ENCODE assay signal across 8 mouse cellular contexts in the genomic region with DNA sequence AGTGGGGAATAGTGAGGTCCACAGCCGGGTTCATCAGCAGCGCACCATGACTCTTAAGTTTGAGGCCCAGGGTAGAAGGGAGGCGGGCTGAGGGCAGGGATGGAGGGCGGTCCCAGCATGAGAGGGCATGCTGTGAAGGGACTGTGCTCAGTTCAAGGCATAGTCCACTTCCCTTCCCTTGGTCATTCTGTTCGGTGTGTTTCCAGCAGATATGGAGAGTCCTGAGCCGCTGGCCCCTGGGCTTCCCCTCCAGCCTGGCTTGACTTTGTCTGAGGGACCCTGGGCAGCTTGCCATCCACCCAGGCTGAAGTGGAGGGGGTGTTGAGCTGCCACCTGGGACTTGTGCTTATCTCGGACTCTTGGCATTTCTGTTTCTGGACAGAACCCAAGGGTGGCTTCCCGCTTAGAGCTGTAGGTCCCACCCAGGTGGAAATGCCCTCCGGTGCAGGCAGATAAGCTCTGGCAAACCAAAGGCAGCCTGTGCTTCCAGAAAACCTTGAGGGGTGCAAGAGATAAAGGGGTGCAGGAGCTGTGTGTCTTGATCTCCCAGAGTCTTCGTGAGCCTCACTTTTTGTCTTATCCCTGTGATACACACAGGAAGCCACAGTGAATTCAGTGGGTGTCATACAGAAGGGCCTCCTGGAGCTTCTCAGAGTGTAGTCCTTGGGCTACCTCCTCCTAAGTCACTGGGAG. TPM values are rescaled to one million over a fixed set of nuclear protein-coding genes. Genes with fewer than 3 reads are reported as not detected.
A peak's percentile ranks its signal among the peaks of the same experiment; 100 is the strongest.
DNase-seq lines count a peak whose midpoint lies in the region; ATAC-seq and TF ChIP-seq lines count a peak whose summit lies in the region.

No protein-coding gene starts in this region.

- H3K27me3 ChIP-seq in cerebellum, adult 2 months (ENCODE audit: control insufficient read depth, insufficient read depth, low read length) = no peaks in the 10 kb centered on the region

- peak; percentile 30 to 61 for ATAC-seq in hematopoietic stem cell, adult 5-6 weeks (replicated peaks in 1 of 2; ENCODE audit: insufficient read depth in 1 of 2, low FRiP score in 2 of 2, low TSS enrichment in 1 of 2, low read depth in 1 of 2, poor library complexity in 2 of 2, severe bottlenecking in 2 of 2)
- ATAC-seq in CD4-positive, CD25-positive, alpha-beta regulatory T cell, adult 4 months = no peak

- 56% methylated on average over 10 of the region's 10 CpGs for WGBS in cerebellum, adult 2 months

- TF ChIP-seq CTCF in brain, embryonic 14.5 days (IDR thresholded peaks at IDR 0.05; ENCODE audit: borderline replicate concordance, extremely low read depth, insufficient read depth, insufficient read length) = no peak
- no peak for TF ChIP-seq CTCF in cerebellum, adult 2 months (IDR thresholded peaks at IDR 0.05; ENCODE audit: borderline replicate concordance, insufficient read depth, low read depth, low read length)

- DNase-seq in adrenal gland, adult (ENCODE audit: inconsistent age in 2 of 2, low spot score in 1 of 2) = peak; percentile 74 to 88
- no peak for DNase-seq in adrenal gland, adult 8-10 months
- peak; percentile 29 for DNase-seq in brain, embryonic 14.5 days (ENCODE audit: low read depth)
- peak; percentile 83 for DNase-seq in lung, postnatal 14 days
- DNase-seq in cerebellum, adult 2 months = no peak
- DNase-seq in embryo, embryonic 11 days = no peak

- H3K27ac ChIP-seq in cerebellum, adult 2 months (ENCODE audit: insufficient read depth, low read length) = no peak overlapping the region

- peaks cover 23% of the 10 kb centered on the region for H3K4me1 ChIP-seq in cerebellum, adult 2 months (ENCODE audit: control insufficient read depth, insufficient read depth, low read length)

- no peak for TF ChIP-seq POLR2A in brain, embryonic 14.5 days (IDR thresholded peaks at IDR 0.05; ENCODE audit: borderline replicate concordance, extremely low read depth, insufficient read depth, insufficient read length, poor library complexity, severe bottlenecking)
- TF ChIP-seq POLR2A in cerebellum, adult 2 months (IDR thresholded peaks at IDR 0.05; ENCODE audit: borderline replicate concordance, insufficient read depth, low read length) = no peak

- H3K4me3 ChIP-seq in cerebellum, adult 2 months (replicated peaks; ENCODE audit: insufficient read depth, low read depth, low read length) = no peak overlapping the region

RNA-seq across cellular contexts. Expression of a gene that starts 22.2 kb away (rescaled TPM):
- 10 to 100 TPM; 58.6 to 86.9 (median 67.8) TPM for total RNA-seq in adrenal gland, adult 8-10 months (2022)
- 14.7 and 23.6 TPM in 2 replicates for polyA plus RNA-seq in brain, embryonic 14.5 days (2012; rRNA removed)
- total RNA-seq in hematopoietic stem cell, adult 5-6 weeks (2017) = 9.2 and 11.4 TPM in 2 replicates
- 10.7 and 11.5 TPM in 2 replicates for polyA plus RNA-seq in cerebellum, adult 2 months (2012; rRNA removed)
- 10 to 100 TPM; 19.2 to 26.0 TPM for polyA plus RNA-seq in CD4-positive, CD25-positive, alpha-beta regulatory T cell, adult 4 months (2017; shearing (Covaris generic))

RNA-seq across cellular contexts. Expression of a gene that starts 23.7 kb away (rescaled TPM):
- total RNA-seq in adrenal gland, adult 8-10 months (2022) = 100 to 1,000 TPM in 1 of 4 experiments, 10 to 100 TPM in 3; 64.7 to 105 (median 85.9) TPM
- polyA plus RNA-seq in brain, embryonic 14.5 days (2012; rRNA removed) = 25.7 and 31.1 TPM in 2 replicates
- total RNA-seq in hematopoietic stem cell, adult 5-6 weeks (2017) = 28.0 and 29.3 TPM in 2 replicates
- 40.1 and 45.0 TPM in 2 replicates for polyA plus RNA-seq in cerebellum, adult 2 months (2012; rRNA removed)
- polyA plus RNA-seq in CD4-positive, CD25-positive, alpha-beta regulatory T cell, adult 4 months (2017; shearing (Covaris generic)) = 10 to 100 TPM; 86.5 to 98.1 TPM

RNA-seq across cellular contexts. Expression of a gene that starts 23.8 kb away (rescaled TPM):
- total RNA-seq in adrenal gland, adult 8-10 months (2022) = 1 to 10 TPM; 4.2 to 6.1 (median 5.3) TPM
- polyA plus RNA-seq in brain, embryonic 14.5 days (2012; rRNA removed) = 2.3 and 3.4 TPM in 2 replicates
- 3.0 and 3.1 TPM in 2 replicates for total RNA-seq in hematopoietic stem cell, adult 5-6 weeks (2017)
- polyA plus RNA-seq in cerebellum, adult 2 months (2012; rRNA removed) = 3.9 and 4.1 TPM in 2 replicates
- 10 to 100 TPM in 1 of 2 experiments, 1 to 10 TPM in 1; 8.4 to 11.4 TPM for polyA plus RNA-seq in CD4-positive, CD25-positive, alpha-beta regulatory T cell, adult 4 months (2017; shearing (Covaris generic))

RNA-seq across cellular contexts. Expression of a gene that starts 37.3 kb away (rescaled TPM):
- total RNA-seq in adrenal gland, adult 8-10 months (2022) = 1 to 10 TPM; 1.7 to 2.2 (median 1.9) TPM
- polyA plus RNA-seq in brain, embryonic 14.5 days (2012; rRNA removed) = 0.79 and 1.2 TPM in 2 replicates
- total RNA-seq in hematopoietic stem cell, adult 5-6 weeks (2017) = 0.81 TPM in 1 of 2 replicates, not detected in the other
- 0.69 and 0.98 TPM in 2 replicates for polyA plus RNA-seq in cerebellum, adult 2 months (2012; rRNA removed)
- polyA plus RNA-seq in CD4-positive, CD25-positive, alpha-beta regulatory T cell, adult 4 months (2017; shearing (Covaris generic)) = under 1 TPM in 1 of 2 experiments, not detected in 1; 0.94 TPM

RNA-seq across cellular contexts. Expression of a gene that starts 52.1 kb away (rescaled TPM):
- total RNA-seq in adrenal gland, adult 8-10 months (2022) = 10 to 100 TPM; 54.9 to 59.1 (median 57.7) TPM
- polyA plus RNA-seq in brain, embryonic 14.5 days (2012; rRNA removed) = 50.9 and 65.2 TPM in 2 replicates
- 30.3 and 36.3 TPM in 2 replicates for total RNA-seq in hematopoietic stem cell, adult 5-6 weeks (2017)
- polyA plus RNA-seq in cerebellum, adult 2 months (2012; rRNA removed) = 67.1 and 70.8 TPM in 2 replicates
- 10 to 100 TPM; 28.9 to 34.0 TPM for polyA plus RNA-seq in CD4-positive, CD25-positive, alpha-beta regulatory T cell, adult 4 months (2017; shearing (Covaris generic))

Comparison
In these comparisons a context has a peak if more than half of its experiments do, and no peak if none do; other contexts are left out.
1. DNase-seq: peak in adrenal gland, adult (2 of 2), brain, embryonic 14.5 days (single experiment) and lung, postnatal 14 days (single experiment); none in adrenal gland, adult 8-10 months (single experiment), cerebellum, adult 2 months (0 of 2) and embryo, embryonic 11 days (single experiment).